Mouse (Mus musculus): ENCODE data around the gene Commd4. TPM values are rescaled to one million over a fixed set of nuclear protein-coding genes. Genes with fewer than 3 reads are reported as not detected.

Commd4 gene
- polyA plus RNA-seq (2014; fragmentation: Illumina TruSeq; extraction: RNeasy Lipid Tissue Mini Kit (QIAGEN cat#74804); ENCODE audit: low read depth, low replicate concordance) = 5.5 TPM

DNA sequence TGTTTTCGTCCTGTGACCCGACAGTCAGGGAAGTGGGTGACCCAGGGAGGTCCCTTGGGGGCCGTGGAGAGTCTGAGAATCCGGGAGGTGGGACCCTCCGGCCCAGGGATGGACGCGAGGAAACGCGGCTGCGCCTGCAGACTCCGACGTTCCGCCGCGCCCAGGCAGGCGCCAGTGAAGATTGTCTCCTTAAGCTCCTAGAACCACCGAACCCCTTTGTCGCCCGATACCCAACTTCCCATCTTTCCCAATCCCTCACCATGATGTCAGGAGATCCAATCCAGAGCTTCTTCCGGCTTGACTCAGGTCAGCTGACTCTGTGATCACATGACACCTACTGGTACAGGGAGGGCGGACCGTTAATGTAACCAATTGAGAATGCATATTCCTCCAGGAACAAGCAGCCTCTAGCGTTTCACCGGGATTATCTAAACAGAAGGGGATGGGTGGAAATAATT lies at the start of gene Commd4:
Commd4 (minus strand) TSS at position 319 of the 458 bp plus-strand sequence.

GRCm38 (mm10) chr9:57148144-57148878 lies 9.8 kb downstream of the Commd4 start, which contains the start of gene Neil1:
Gene Neil1, minus strand, starts transcription at chr9:57148305.

DNA sequence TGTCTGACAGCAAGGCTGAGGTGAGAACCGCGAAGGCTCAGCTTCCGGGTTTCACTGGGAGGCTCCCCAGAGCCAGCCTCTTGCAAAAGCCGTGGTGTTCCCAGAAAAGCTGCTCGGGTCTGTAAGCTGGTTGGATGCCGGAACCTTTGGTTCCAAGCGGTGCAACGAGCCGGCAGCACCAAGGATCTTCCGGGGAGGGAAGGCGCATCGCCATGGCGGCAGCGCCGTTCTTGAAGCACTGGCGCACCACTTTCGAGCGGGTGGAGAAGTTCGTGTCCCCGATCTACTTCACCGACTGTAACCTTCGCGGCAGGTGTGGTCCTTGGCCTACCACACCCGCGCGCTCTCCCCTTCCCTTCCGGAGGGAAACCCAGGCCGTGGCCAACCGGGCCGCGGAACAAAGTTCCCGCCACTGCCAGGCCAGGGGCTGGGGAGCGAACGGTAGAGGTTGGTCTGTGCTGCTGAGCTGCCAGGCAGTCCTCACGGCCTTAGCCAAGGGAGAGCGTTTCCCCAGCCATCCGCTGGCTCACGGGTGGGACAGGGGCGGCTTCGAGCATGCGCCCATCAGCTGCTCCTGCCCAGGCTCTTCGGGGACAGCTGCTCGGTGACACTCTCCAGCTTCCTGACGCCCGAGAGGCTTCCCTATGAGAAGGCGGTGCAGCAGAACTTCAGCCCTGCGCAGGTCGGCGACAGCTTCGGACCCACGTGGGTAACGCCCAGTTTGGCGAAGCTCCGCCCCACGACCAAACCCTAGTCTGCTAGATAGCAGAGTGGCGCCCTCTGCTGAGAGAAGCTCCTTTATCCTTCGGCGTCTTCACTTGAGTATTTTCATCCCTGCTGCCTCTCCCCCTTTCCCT lies 27.3 kb downstream of the Commd4 start, which contains the start of gene Man2c1:
Man2c1 (plus strand) TSS at position 114 of the 857 bp plus-strand sequence.

Other genes starting within 250 kb of the Commd4 start
- 2.1 TPM for gene Snx33, start 230.0 kb downstream of the Commd4 start, polyA plus RNA-seq (2014; fragmentation: Illumina TruSeq; extraction: RNeasy Lipid Tissue Mini Kit (QIAGEN cat#74804); ENCODE audit: low read depth, low replicate concordance)
- gene Imp3, start 220.9 kb downstream of the Commd4 start, polyA plus RNA-seq (2014; fragmentation: Illumina TruSeq; extraction: RNeasy Lipid Tissue Mini Kit (QIAGEN cat#74804); ENCODE audit: low read depth, low replicate concordance) = 46.4 TPM
- 15.0 TPM for gene Snupn, start 207.5 kb downstream of the Commd4 start, polyA plus RNA-seq (2014; fragmentation: Illumina TruSeq; extraction: RNeasy Lipid Tissue Mini Kit (QIAGEN cat#74804); ENCODE audit: low read depth, low replicate concordance)
- 39.8 TPM for gene Ptpn9, start 163.4 kb downstream of the Commd4 start, polyA plus RNA-seq (2014; fragmentation: Illumina TruSeq; extraction: RNeasy Lipid Tissue Mini Kit (QIAGEN cat#74804); ENCODE audit: low read depth, low replicate concordance)
- gene Sin3a, start 86.3 kb downstream of the Commd4 start, polyA plus RNA-seq (2014; fragmentation: Illumina TruSeq; extraction: RNeasy Lipid Tissue Mini Kit (QIAGEN cat#74804); ENCODE audit: low read depth, low replicate concordance) = 20.5 TPM
- gene Man2c1, start 27.6 kb downstream of the Commd4 start, polyA plus RNA-seq (2014; fragmentation: Illumina TruSeq; extraction: RNeasy Lipid Tissue Mini Kit (QIAGEN cat#74804); ENCODE audit: low read depth, low replicate concordance) = 8.0 TPM
- gene Neil1, start 10.0 kb downstream of the Commd4 start, polyA plus RNA-seq (2014; fragmentation: Illumina TruSeq; extraction: RNeasy Lipid Tissue Mini Kit (QIAGEN cat#74804); ENCODE audit: low read depth, low replicate concordance) = 0.53 TPM
- gene Trcg1, start 78.2 kb upstream of the Commd4 start, polyA plus RNA-seq (2014; fragmentation: Illumina TruSeq; extraction: RNeasy Lipid Tissue Mini Kit (QIAGEN cat#74804); ENCODE audit: low read depth, low replicate concordance) = not detected
- gene 1700017B05Rik, start 104.3 kb upstream of the Commd4 start, polyA plus RNA-seq (2014; fragmentation: Illumina TruSeq; extraction: RNeasy Lipid Tissue Mini Kit (QIAGEN cat#74804); ENCODE audit: low read depth, low replicate concordance) = 0.85 TPM